In genomic region chr12:46988972-46989371, GRCm38 (mm10) we compare ENCODE assay signal across 31 mouse cellular contexts.
"Had no signal": no experiment of that assay in that cellular context is flagged by ENCODE, and none has a peak within 500 bp of the region (broad histone marks: within the 10 kb centered on the region; RNA-seq: fewer than 3 reads in every experiment).

No protein-coding gene starts in this region.

- H3K36me3 ChIP-seq: heart, embryonic 10.5 days; heart, embryonic 12.5 days; heart, embryonic 13.5 days; heart, embryonic 15.5 days; hindbrain, embryonic 10.5 days; hindbrain, embryonic 12.5 days; hindbrain, embryonic 13.5 days; hindbrain, embryonic 15.5 days; intestine, embryonic 15.5 days; kidney, embryonic 15.5 days had no signal

- H3K27ac ChIP-seq: heart, embryonic 10.5 days; heart, embryonic 13.5 days; heart, embryonic 15.5 days; hindbrain, embryonic 10.5 days; hindbrain, embryonic 12.5 days; hindbrain, embryonic 13.5 days; hindbrain, embryonic 14.5 days; hindbrain, embryonic 15.5 days; hindbrain, postnatal 0 days; intestine, embryonic 15.5 days; kidney, embryonic 15.5 days; kidney, postnatal 0 days; layer of hippocampus, adult 2 months; left cerebral cortex, adult 2 months had no signal

- H3K4me1 ChIP-seq: heart, embryonic 10.5 days; heart, embryonic 12.5 days; heart, embryonic 13.5 days; heart, embryonic 15.5 days; hindbrain, embryonic 10.5 days; hindbrain, embryonic 12.5 days; hindbrain, embryonic 13.5 days; hindbrain, embryonic 15.5 days; intestine, embryonic 15.5 days; kidney, embryonic 15.5 days had no signal

- DNase-seq: heart, postnatal 10 days; heart, postnatal 14 days; heart, postnatal 36 days; heart, postnatal 4 days; kidney, adult 11 months; kidney, adult 18-20 months; kidney, adult 2 months; kidney, adult 8-10 months; kidney, adult 9 months; kidney, postnatal 10 days; kidney, postnatal 14 days; kidney, postnatal 25 days; kidney, postnatal 36 days; kidney, postnatal 4 days; layer of hippocampus, adult 9-11 months; layer of hippocampus, postnatal 36 days had no signal

- H3K27me3 ChIP-seq: heart, embryonic 12.5 days; heart, embryonic 13.5 days; heart, embryonic 15.5 days; hindbrain, embryonic 12.5 days; hindbrain, embryonic 13.5 days; hindbrain, embryonic 15.5 days; intestine, embryonic 15.5 days; kidney, embryonic 15.5 days had no signal

- H3K9me3 ChIP-seq: heart, embryonic 10.5 days; heart, embryonic 12.5 days; heart, embryonic 13.5 days; heart, embryonic 15.5 days; hindbrain, embryonic 10.5 days; hindbrain, embryonic 12.5 days; hindbrain, embryonic 13.5 days; hindbrain, embryonic 15.5 days; intestine, embryonic 15.5 days; kidney, embryonic 15.5 days had no signal

- H3K4me3 ChIP-seq: heart, embryonic 10.5 days; heart, embryonic 12.5 days; heart, embryonic 13.5 days; heart, embryonic 15.5 days; hindbrain, embryonic 10.5 days; hindbrain, embryonic 12.5 days; hindbrain, embryonic 13.5 days; hindbrain, embryonic 15.5 days; intestine, embryonic 15.5 days; kidney, embryonic 15.5 days; layer of hippocampus, adult 2 months; left cerebral cortex, adult 2 months had no signal

- H3K9ac ChIP-seq: heart, embryonic 12.5 days; heart, embryonic 13.5 days; heart, embryonic 15.5 days; hindbrain, embryonic 12.5 days; hindbrain, embryonic 13.5 days; hindbrain, embryonic 14.5 days; hindbrain, embryonic 15.5 days; intestine, embryonic 15.5 days; kidney, embryonic 15.5 days had no signal
